Mouse (Mus musculus) hindbrain, postnatal 0 days (tissue): Measurements from ENCODE around the gene A230072I06Rik. TPM values are rescaled to one million over a fixed set of nuclear protein-coding genes. Genes with fewer than 3 reads are reported as not detected.

Source experiments
- ATAC-seq: fragments of 200-750 bp; cut with Nextera tagmentation; 2 replicates; pipeline ENCODE4 v1.8.0; 2017; ENCODE audit warnings: mild to moderate bottlenecking, moderate TSS enrichment, moderate library complexity
- DNase-seq: peaks from one replicate; pipeline ENCODE4 v3.0.0-alpha.2; 2015; ENCODE audit warnings: low spot score
- H3K27ac ChIP-seq: fragments of 300-500 bp; sonication (generic); 2 replicates; pipeline ENCODE4 v1.5.1; 2014; ENCODE audit warnings: mild to moderate bottlenecking
- H3K27me3 ChIP-seq: fragments of 300-500 bp; sonication (generic); 2 replicates; pipeline ENCODE4 v1.6.1; 2014; ENCODE audit warnings: low read length, mixed read lengths; ENCODE audit not compliant: insufficient read depth
- H3K36me3 ChIP-seq: fragments of 300-500 bp; sonication (generic); 2 replicates; pipeline ENCODE4 v1.6.1; 2014; ENCODE audit warnings: low read length, mixed read lengths; ENCODE audit not compliant: insufficient read depth
- H3K4me1 ChIP-seq: fragments of 300-500 bp; sonication (generic); 2 replicates; pipeline ENCODE4 v1.6.1; 2014; ENCODE audit warnings: antibody characterized with exemption, low read length, mixed read lengths; ENCODE audit not compliant: insufficient read depth
- H3K4me2 ChIP-seq: fragments of 300-500 bp; sonication (generic); 2 replicates; pipeline ENCODE4 v1.6.1; 2014; ENCODE audit warnings: low read depth, mild to moderate bottlenecking, low read length, moderate library complexity, mixed read lengths
- H3K4me3 ChIP-seq: fragments of 300-500 bp; sonication (generic); 2 replicates; pipeline ENCODE4 v1.5.1; 2014; ENCODE audit warnings: low read length
- H3K9ac ChIP-seq: fragments of 300-500 bp; sonication (generic); replicated peaks from 2 replicates; pipeline ENCODE4 v1.6.1; 2014; ENCODE audit warnings: mild to moderate bottlenecking, low read length, moderate library complexity, mixed read lengths
- H3K9me3 ChIP-seq: fragments of 300-500 bp; sonication (generic); 2 replicates; pipeline ENCODE4 v1.6.1; 2016; ENCODE audit warnings: low read length, mixed read lengths
- CTCF ChIP-seq: IDR thresholded peaks from 2 replicates; pipeline ENCODE4 v1.5.1; 2016; ENCODE audit warnings: antibody characterized with exemption, control low read depth, low read depth
- WGBS: fragments of 180-500 bp; shearing (Covaris S2); extraction: QIAGEN DNeasy Blood & Tissue Kit; methylation state at CpG from one replicate; pipeline ENCODE4 v1.1.7; 2014; 5-methylcytosine and 5-hydroxymethylcytosine counted together
- polyA plus RNA-seq: library from polyadenylated mRNA; unstranded; fragments of >200 nt; fragmentation: Nextera tagmentation; extraction: Ambion mirVana; gene quantifications from 2 replicates; pipeline ENCODE4 v1.2.1, GENCODE M21; 2015
- total RNA-seq: library from RNA; depleted of rRNA; stranded (reverse); fragments of >200 nt; gene quantifications from 2 replicates; pipeline ENCODE4 v1.2.3, GENCODE M21; 2014; rRNA removed

Gene A230072I06Rik
- total and polyA plus RNA-seq, 2 experiments from 2014 or later, result 0.63 TPM; not detected in 1

DNA sequence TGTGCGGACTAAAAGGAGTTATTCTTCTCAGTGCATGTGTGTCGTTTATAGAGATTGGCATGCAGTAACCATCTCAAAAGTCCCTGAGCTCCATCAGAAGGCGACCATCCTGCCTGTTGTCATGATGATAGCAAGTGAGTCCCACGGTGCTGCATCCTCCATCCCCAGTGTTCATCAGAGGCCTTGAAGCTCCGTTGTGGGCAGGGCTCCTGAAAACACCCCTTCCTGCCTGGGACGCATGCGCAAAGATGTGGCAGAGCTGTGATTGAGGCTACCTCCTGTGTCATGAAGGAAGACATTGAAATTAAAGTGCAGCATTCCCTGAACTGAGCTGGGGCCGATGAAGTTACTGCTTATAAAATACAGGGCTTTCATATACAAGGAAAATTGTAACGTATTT is 49.9 kb downstream of the A230072I06Rik start:
- H3K27me3 ChIP-seq, result peaks cover 11% of the 10 kb centered on the region; the same call in 1 of the 2 replicates
- H3K4me1 ChIP-seq, result peaks cover 21% of the 10 kb centered on the region
- no peaks in the 10 kb centered on the region for H3K9me3 ChIP-seq
- ATAC-seq, result no peak
- no peak overlapping the region for H3K27ac ChIP-seq
- H3K4me2 ChIP-seq, result no peak overlapping the region
- H3K9ac ChIP-seq, result no peak overlapping the region
- no peak for DNase-seq
- TF ChIP-seq CTCF, result no peak
- WGBS, result 60% methylated on average over 9 of the region's 9 CpGs
- no peak overlapping the region for H3K4me3 ChIP-seq
- no peaks in the 10 kb centered on the region for H3K36me3 ChIP-seq

DNA sequence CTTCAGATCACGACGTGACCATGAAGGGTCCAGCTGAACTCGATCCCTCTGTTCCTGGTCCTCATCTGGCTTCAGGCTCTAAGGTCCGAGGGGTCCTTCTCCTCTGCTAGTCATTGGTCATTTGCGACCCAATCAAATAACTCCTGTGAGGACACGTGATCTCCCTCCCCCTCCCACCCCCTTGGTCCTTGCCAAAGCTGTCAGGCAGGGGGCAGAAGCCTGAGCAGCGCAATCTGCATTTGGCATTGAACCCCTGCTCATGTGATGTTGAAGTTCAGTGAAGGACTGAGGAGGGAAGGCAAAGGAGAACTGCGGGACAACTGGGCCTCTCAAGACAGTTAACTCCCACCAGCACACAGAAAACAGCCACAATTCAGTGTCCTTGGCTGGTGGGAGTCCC is 51.4 kb downstream of the A230072I06Rik start:
- ATAC-seq, result peak; percentile 62
- Histone ChIP-seq H3K9me3 (no peaks in the 10 kb centered on the region), H3K27me3 (peaks cover 14% of the 10 kb centered on the region; the same call in 1 of the 2 replicates), H3K9ac (no peak overlapping the region), H3K4me1 (peaks cover 16% of the 10 kb centered on the region), H3K36me3 (no peaks in the 10 kb centered on the region), H3K4me2 (no peak overlapping the region), H3K27ac (peak overlapping the region; percentile 67), H3K4me3 (no peak overlapping the region)
- TF ChIP-seq CTCF, result peak; percentile 51
- peak; percentile 82 for DNase-seq
- 22% methylated on average over 8 of the region's 8 CpGs for WGBS

Other genes starting within 250 kb of the A230072I06Rik start
- 23.1 and 25.1 TPM in 2 replicates for gene Sox1, start 116.5 kb downstream of the A230072I06Rik start, total RNA-seq
- 2.5 and 2.7 TPM in 2 replicates for gene Sox1, start 116.5 kb downstream of the A230072I06Rik start, polyA plus RNA-seq